Mouse (Mus musculus) intestine, embryonic 15.5 days (tissue): ENCODE measurements around the gene Cldn24. TPM values are rescaled to one million over a fixed set of nuclear protein-coding genes. Genes with fewer than 3 reads are reported as not detected.
"Not testable (repeated sequence)": the region's sequence is repeated elsewhere in the genome, so short reads cannot be mapped to it uniquely, and the experiment has no call there.

Experiments used
- ATAC-seq: fragments of 200-750 bp; cut with Nextera tagmentation; 2 replicates; pipeline ENCODE4 v1.8.0; 2017; ENCODE audit warnings: moderate TSS enrichment, moderate library complexity
- H3K27ac ChIP-seq: fragments of 300-500 bp; sonication (generic); 2 replicates; pipeline ENCODE4 v1.5.1; 2015; ENCODE audit warnings: mild to moderate bottlenecking, inconsistent platforms
- H3K27me3 ChIP-seq: fragments of 300-500 bp; sonication (generic); replicated peaks from 2 replicates; pipeline ENCODE4 v1.6.1; 2015; ENCODE audit warnings: inconsistent platforms
- H3K36me3 ChIP-seq: fragments of 300-500 bp; sonication (generic); 2 replicates; pipeline ENCODE4 v1.6.1; 2015; ENCODE audit warnings: inconsistent platforms
- H3K4me1 ChIP-seq: fragments of 300-500 bp; sonication (generic); replicated peaks from 2 replicates; pipeline ENCODE4 v1.6.1; 2015; ENCODE audit warnings: inconsistent platforms
- H3K4me2 ChIP-seq: fragments of 300-500 bp; sonication (generic); replicated peaks from 2 replicates; pipeline ENCODE4 v1.6.1; 2015; ENCODE audit warnings: mild to moderate bottlenecking, inconsistent platforms
- H3K4me3 ChIP-seq: fragments of 300-500 bp; sonication (generic); replicated peaks from 2 replicates; pipeline ENCODE4 v1.5.1; 2015; ENCODE audit warnings: inconsistent platforms
- H3K9ac ChIP-seq: fragments of 300-500 bp; sonication (generic); 2 replicates; pipeline ENCODE4 v1.6.1; 2015; ENCODE audit warnings: inconsistent platforms
- H3K9me3 ChIP-seq: fragments of 300-500 bp; sonication (generic); 2 replicates; pipeline ENCODE4 v1.6.1; 2016; ENCODE audit warnings: inconsistent platforms
- WGBS: fragments of 180-500 bp; shearing (Covaris S2); methylation state at CpG from one replicate; pipeline ENCODE4 v1.1.7; 2015; 5-methylcytosine and 5-hydroxymethylcytosine counted together
- polyA plus RNA-seq: library from polyadenylated mRNA; unstranded; fragments of >200 nt; fragmentation: Nextera tagmentation; extraction: Ambion mirVana; gene quantifications from 2 replicates; pipeline ENCODE4 v1.2.1, GENCODE M21; 2015

The Cldn24 gene
- polyA plus RNA-seq, 1 experiment from 2014 or later: not detected

DNA sequence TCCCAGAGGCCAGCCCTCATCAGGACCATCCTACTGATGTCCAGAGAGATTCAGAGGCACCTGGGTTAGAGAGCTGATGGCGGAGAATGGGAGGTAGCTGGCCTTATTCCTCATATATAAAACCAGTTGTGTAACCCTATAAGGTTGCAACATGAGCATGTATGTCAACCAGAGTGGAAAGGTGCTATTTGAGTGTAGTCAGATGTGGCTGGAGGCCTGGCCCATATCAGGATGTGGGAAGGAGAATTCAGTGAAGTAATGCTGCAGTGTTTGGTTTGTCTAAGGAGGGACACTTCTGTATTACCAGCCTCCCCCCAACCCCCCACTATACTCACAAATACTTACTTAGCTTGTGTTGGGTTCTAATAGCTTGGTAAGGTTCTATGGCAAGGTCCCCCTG, 17.7 kb upstream of the Cldn24 start:
- WGBS: 93% methylated on average over 1 of the region's 1 CpGs
- no peak for ATAC-seq

DNA sequence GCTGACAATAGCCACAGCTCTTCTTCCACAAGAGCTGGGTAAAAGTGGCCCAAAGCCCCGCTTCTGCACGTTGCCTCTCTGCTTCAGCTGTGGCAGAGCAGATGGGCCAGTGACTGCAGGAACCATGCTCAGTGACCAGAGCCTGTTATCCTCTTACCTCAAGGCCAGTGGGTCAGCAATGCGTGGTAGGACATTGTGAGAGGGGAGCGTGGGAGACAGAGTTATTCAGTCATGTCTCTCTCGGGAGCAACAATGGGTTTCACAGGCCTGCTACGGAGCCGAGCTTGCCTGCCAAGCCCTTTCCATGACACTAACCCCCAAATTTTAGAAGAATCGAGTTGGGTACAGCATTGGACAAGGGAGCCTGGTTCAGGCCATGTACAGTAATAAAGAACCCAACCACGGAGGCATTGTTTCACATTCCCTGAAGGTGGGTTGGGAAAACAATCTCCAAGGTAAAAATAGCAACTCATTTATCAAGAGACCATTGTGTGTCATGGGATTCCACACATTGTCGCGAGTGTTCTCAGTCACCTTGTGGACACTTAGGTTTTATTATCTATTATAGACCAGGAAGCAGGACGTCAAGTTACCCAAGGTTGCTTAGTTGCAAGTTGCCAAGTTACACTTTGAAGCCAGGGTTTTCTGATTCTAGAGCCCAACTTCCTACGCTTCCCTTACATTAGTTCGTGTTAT, 11.8 kb upstream of the Cldn24 start:
- Histone ChIP-seq H3K27ac (no peak overlapping the region), H3K27me3 (no peaks in the 10 kb centered on the region)
- WGBS: 82% methylated on average over 14 of the region's 14 CpGs

More for the DNA sequence above, 17.7 kb upstream of the Cldn24 start:
- no peak overlapping the region for H3K4me3 ChIP-seq
- no peak overlapping the region for H3K4me2 ChIP-seq
- H3K36me3 ChIP-seq: no peaks in the 10 kb centered on the region
- no peaks in the 10 kb centered on the region for H3K4me1 ChIP-seq
- H3K27ac ChIP-seq: no peak overlapping the region
- H3K9ac ChIP-seq: no peak overlapping the region
- no peaks in the 10 kb centered on the region for H3K27me3 ChIP-seq
- H3K9me3 ChIP-seq: no peaks in the 10 kb centered on the region

DNA sequence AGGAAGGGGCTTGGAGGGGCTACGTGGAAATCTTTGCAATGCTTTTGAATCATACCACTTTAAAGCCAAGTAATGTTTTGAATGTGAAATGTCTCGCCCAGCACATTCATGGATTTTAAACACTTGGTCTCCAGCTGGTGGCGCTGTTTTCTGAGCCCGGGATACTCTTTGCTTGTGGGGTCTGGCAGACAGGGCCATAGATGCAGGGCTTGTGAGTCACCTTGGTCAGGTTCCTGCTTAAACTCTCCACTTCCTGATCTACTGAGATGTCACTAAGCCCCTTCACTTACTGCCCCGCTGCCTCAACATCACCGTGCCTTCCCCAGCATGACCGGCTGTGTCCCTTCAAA, 11.3 kb upstream of the Cldn24 start:
- no peak overlapping the region for H3K4me2 ChIP-seq
- ATAC-seq: no peak
- no peak overlapping the region for H3K9ac ChIP-seq
- H3K9me3 ChIP-seq: no peaks in the 10 kb centered on the region
- no peaks in the 10 kb centered on the region for H3K4me1 ChIP-seq
- H3K27me3 ChIP-seq: no peaks in the 10 kb centered on the region
- H3K4me3 ChIP-seq: no peak overlapping the region
- WGBS: 76% methylated on average over 7 of the region's 7 CpGs
- no peak overlapping the region for H3K27ac ChIP-seq
- no peaks in the 10 kb centered on the region for H3K36me3 ChIP-seq

More for the DNA sequence above, 11.8 kb upstream of the Cldn24 start:
- Histone ChIP-seq H3K36me3 (no peaks in the 10 kb centered on the region), H3K4me2 (no peak overlapping the region), H3K4me1 (no peaks in the 10 kb centered on the region), H3K9ac (no peak overlapping the region), H3K4me3 (no peak overlapping the region), H3K9me3 (no peaks in the 10 kb centered on the region)
- ATAC-seq: no peak

DNA sequence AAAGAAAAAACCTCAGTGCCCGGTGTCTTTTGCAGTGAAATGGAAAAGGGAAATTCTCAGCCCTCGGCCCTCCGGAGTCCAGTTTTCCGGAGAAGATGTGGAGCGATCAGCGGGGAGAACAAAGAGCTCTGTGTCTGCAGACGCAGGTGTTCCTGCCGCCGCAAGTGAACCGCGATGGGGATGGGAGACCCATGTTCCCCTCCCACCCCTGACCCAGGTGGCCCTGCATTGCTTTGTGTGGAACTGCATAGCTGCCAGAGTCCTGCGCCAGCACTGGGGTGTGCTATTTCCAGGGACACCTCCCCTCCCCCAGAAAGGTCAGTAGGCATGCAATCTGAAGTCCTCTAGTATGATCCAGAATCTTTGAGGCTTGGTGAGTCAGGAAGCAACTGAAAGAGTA, 10.7 kb upstream of the Cldn24 start:
- Histone ChIP-seq H3K9me3 (no peaks in the 10 kb centered on the region), H3K4me2 (no peak overlapping the region), H3K9ac (no peak overlapping the region), H3K27me3 (no peaks in the 10 kb centered on the region), H3K4me1 (no peaks in the 10 kb centered on the region), H3K4me3 (no peak overlapping the region), H3K27ac (no peak overlapping the region), H3K36me3 (no peaks in the 10 kb centered on the region)
- 89% methylated on average over 12 of the region's 12 CpGs for WGBS
- ATAC-seq: no peak

DNA sequence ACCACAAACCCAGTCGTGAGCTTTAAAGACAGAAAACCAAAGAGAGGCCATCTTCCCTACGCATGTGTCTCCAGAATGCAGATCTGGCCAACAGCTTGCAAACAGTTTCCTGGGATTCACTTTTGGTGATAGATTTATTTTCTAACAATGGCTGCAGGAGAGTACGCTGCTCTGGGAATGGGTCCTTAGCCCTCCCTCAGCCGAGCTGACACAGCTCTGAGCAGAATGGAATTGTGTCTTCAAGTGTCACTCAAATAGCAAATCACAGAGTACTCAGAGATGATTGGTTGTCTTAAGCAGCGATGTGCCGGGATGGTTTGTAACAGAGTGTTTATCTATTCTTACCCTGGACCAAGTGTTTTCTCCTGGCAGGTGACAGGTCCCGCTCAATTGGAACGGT, 2.9 kb upstream of the Cldn24 start:
- Histone ChIP-seq H3K4me1 (0 out of 2 replicates have a peak, but pooled peaks cover under 1% of the 10 kb centered on the region), H3K4me2 (no peak overlapping the region), H3K9me3 (no peaks in the 10 kb centered on the region), H3K36me3 (no peaks in the 10 kb centered on the region), H3K9ac (no peak overlapping the region), H3K27me3 (no peaks in the 10 kb centered on the region), H3K27ac (no peak overlapping the region), H3K4me3 (no peak overlapping the region)
- WGBS: 80% methylated on average over 8 of the region's 8 CpGs
- ATAC-seq: no peak

DNA sequence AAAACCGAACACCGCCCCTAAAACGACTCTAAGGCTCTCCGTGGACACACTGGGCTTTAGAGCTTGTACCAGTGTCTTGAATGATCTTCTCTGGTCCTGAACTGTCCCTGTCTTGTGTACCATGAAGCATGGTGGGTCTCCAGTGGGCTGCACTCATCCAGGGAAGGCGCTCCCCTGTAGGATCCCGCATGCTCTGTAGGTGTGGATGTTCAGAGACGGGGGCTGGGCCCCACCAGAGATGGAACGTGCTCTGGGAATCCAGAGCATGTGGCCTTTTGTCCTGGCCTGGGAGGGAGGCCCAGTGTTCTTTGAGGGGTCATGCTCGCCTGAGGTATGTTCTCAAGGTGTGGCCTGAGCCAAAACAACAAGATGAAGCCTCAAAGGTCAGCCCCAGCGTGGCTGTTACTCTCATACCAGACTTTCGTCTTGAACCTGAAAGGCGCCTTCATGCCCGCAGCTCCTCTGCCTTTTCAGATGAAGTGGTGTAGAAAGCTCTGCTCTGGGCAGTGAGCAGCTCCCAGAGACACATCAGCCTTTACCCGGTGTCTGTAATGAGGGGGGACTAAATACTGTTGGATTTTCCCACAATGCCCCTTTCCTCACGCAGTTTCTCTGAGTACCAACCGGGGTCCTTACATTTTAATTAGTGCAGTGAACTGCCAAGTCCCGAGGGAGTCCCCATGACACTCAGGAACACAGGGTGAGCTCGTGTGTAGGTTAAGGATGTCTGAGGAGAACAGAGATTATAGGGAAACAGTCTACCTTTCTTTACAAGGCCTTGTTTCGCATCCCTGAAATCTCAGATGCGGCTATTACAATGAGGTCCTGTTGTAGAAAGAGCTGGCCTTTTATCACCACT, 800 bp upstream of the Cldn24 start:
- H3K9ac ChIP-seq: no peak overlapping the region
- WGBS: 85% methylated on average over 20 of the region's 20 CpGs
- H3K36me3 ChIP-seq: no peaks in the 10 kb centered on the region
- no peak overlapping the region for H3K27ac ChIP-seq
- no peaks in the 10 kb centered on the region for H3K27me3 ChIP-seq
- H3K4me3 ChIP-seq: no peak overlapping the region
- no peaks in the 10 kb centered on the region for H3K9me3 ChIP-seq
- 0 out of 2 replicates have a peak, but pooled peaks cover 2% of the 10 kb centered on the region for H3K4me1 ChIP-seq
- ATAC-seq: no peak
- H3K4me2 ChIP-seq: no peak overlapping the region

DNA sequence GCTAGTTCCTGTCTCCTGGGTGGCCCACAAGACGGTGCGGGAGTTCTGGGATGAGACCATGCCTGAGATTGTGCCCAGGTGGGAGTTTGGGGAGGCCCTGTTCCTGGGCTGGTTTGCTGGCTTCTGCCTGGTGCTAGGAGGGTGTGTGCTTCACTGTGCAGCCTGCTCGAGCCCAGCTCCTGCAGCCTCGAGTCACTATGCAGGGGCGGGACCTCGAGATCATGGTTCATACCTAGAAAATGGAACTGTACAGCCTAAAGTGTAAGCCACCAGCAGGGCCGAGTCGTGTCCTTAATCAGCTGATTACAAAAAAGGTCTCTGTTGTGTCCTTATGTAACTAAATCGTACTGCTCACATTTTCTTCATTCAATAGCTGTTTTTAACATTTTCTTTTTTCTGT, 598 bp downstream of the Cldn24 start:
- not testable (repeated sequence) for ATAC-seq
- 73% methylated on average over 7 of the region's 9 CpGs for WGBS

DNA sequence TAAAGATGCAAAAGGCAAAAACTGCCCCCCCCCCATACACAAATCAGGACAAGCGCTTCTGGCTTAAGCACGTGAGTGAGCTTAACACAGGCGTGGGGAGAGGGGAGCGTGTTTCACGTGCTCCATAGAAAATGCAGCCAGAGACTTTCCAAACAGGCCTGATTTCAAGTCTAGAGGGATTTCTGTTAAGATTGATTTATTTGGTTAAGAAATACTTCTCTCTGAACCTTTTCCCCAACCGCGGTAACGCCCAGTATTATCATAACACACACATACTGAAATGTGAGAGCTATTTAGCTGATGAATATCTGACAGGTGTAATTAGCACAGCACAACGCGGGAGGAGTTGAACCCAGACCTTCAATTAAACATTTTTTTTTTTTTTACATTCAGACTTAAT, 1.8 kb downstream of the Cldn24 start:
- WGBS: 44% methylated on average over 10 of the region's 10 CpGs
- Histone ChIP-seq H3K4me1 (0 out of 2 replicates have a peak, but pooled peaks cover 2% of the 10 kb centered on the region), H3K36me3 (no peaks in the 10 kb centered on the region), H3K4me2 (no peak overlapping the region), H3K9me3 (no peaks in the 10 kb centered on the region), H3K27ac (no peak overlapping the region), H3K27me3 (no peaks in the 10 kb centered on the region), H3K4me3 (no peak overlapping the region), H3K9ac (no peak overlapping the region)
- ATAC-seq: no peak

More for the DNA sequence above, 598 bp downstream of the Cldn24 start:
- H3K27ac ChIP-seq, H3K36me3 ChIP-seq, H3K27me3 ChIP-seq, H3K4me2 ChIP-seq, H3K4me3 ChIP-seq, H3K9me3 ChIP-seq, H3K9ac ChIP-seq, H3K4me1 ChIP-seq: not testable (repeated sequence)

DNA sequence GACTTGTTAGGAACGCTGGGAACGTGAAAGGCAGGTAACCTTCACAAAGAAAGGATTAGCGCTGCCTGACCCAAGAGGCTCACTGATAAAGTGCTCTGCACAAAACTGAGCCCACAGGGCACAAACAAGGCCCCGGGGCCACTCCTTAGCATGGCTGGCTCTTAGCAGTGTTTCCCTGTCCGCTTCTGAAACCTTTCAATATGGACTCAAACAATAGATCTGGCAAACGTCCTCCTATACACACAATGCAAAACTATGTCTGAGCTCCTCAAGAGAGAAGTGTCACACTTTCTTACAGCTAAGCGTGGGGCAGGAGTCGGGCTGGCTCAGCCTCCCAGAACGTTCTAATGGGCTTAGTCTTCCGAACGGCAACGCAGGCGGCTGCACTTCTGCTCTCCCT, 2.2 kb downstream of the Cldn24 start, which contains the start of gene Cldn22:
Gene Cldn22 (plus strand): TSS at position 301 of the 400 bp plus-strand sequence.
- H3K4me3 ChIP-seq: no peak within 1 kb of the TSS
- 71% methylated on average over 13 of the region's 13 CpGs for WGBS
- no peak for ATAC-seq
- no peaks in the 10 kb centered on the region for H3K27me3 ChIP-seq
- H3K4me1 ChIP-seq: 0 out of 2 replicates have a peak, but pooled peaks cover 2% of the 10 kb centered on the region
- no peaks in the 10 kb centered on the region for H3K36me3 ChIP-seq
- H3K9me3 ChIP-seq: no peaks in the 10 kb centered on the region
- no peak within 1 kb of the TSS for H3K27ac ChIP-seq
- no peak within 1 kb of the TSS for H3K9ac ChIP-seq
- no peak within 1 kb of the TSS for H3K4me2 ChIP-seq

DNA sequence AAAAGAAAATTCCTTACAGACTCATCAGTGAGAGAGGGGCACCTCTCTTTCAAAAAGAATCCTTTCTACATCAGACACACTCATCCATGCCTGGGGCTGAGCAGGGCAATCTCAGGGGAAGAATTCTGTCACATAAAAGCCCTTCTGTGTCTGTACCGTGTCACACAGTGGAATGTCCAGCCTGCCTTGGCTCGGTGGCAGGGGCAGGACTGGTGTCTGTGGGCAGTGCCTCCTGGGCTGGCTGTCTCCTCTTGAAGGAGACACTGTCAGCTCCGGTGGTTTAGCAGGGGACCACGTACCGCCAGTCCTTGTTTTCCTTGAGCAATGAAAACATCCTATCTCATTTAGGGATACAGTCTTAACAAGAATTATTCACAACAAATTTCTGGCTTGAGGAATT, 3.7 kb downstream of the Cldn24 start:
- Histone ChIP-seq H3K36me3 (no peaks in the 10 kb centered on the region), H3K9me3 (no peaks in the 10 kb centered on the region), H3K4me3 (no peak overlapping the region), H3K4me2 (no peak overlapping the region), H3K27ac (no peak overlapping the region), H3K9ac (no peak overlapping the region), H3K27me3 (no peaks in the 10 kb centered on the region), H3K4me1 (0 out of 2 replicates have a peak, but pooled peaks cover 2% of the 10 kb centered on the region)
- WGBS: 73% methylated on average over 5 of the region's 5 CpGs
- no peak for ATAC-seq

DNA sequence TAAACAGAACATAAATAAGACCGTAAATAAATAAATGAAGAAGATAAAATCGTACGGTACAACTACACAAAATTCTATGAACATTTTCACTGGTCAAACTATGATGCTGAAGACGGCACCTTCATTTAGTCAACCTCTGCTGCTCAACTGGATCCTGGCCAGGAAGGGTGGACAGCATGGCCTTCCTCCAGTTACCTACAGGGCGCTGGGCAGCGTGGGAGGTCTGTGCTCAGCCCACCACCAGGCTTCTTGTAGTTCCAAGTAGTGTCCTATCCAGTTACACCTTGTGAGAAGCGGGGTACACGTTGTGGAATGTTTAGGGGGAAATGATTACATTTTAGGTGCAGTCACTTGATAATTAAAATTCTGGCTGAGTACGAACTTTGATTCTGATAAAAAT, 5.0 kb downstream of the Cldn24 start:
- Histone ChIP-seq H3K4me2 (no peak overlapping the region), H3K27me3 (no peaks in the 10 kb centered on the region), H3K36me3 (peaks cover 9% of the 10 kb centered on the region; the same call in 1 of the 2 replicates), H3K4me3 (no peak overlapping the region), H3K27ac (no peak overlapping the region), H3K9me3 (no peaks in the 10 kb centered on the region), H3K4me1 (0 out of 2 replicates have a peak, but pooled peaks cover 2% of the 10 kb centered on the region), H3K9ac (no peak overlapping the region)
- ATAC-seq: no peak
- 75% methylated on average over 9 of the region's 9 CpGs for WGBS

DNA sequence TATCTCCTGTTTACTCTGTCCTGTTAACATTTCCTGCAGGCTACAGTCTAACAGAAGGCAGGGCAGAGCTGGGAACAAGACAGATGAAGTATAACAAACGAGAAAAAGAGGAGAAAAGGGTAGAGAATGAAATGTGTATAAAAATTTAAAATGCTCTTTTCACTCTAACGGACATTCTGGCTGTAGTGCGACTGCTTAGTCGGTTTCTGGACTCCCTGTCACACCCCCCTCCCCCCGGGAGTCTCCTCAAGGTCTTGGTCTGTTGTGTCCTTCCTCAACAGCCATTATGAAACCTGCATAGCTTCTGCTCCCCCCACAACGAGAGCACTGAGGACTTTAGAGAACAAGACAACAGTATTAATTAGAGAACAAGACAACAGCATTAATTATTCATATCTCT, 10.7 kb downstream of the Cldn24 start:
- Histone ChIP-seq H3K27me3 (no peaks in the 10 kb centered on the region), H3K9me3 (no peaks in the 10 kb centered on the region), H3K9ac (no peak overlapping the region), H3K4me3 (no peak overlapping the region), H3K4me2 (no peak overlapping the region), H3K4me1 (no peaks in the 10 kb centered on the region), H3K36me3 (peaks cover 13% of the 10 kb centered on the region; the same call in 1 of the 2 replicates), H3K27ac (no peak overlapping the region)
- ATAC-seq: no peak
- WGBS: 47% methylated on average over 6 of the region's 6 CpGs
